Mouse (Mus musculus) intestine, embryonic 16.5 days (tissue): ENCODE results near the gene Tspan12. TPM values are rescaled to one million over a fixed set of nuclear protein-coding genes. Genes with fewer than 3 reads are reported as not detected.

Experiments used
- ATAC-seq: fragments of 200-750 bp; cut with Nextera tagmentation; 2 replicates; pipeline ENCODE4 v1.8.0; 2017; ENCODE audit warnings: moderate TSS enrichment, moderate library complexity
- H3K27ac ChIP-seq: fragments of 300-500 bp; sonication (generic); 2 replicates; pipeline ENCODE4 v1.5.1; 2014; ENCODE audit warnings: mild to moderate bottlenecking, low read length
- H3K27me3 ChIP-seq: fragments of 300-500 bp; sonication (generic); replicated peaks from 2 replicates; pipeline ENCODE4 v1.6.1; 2014; ENCODE audit warnings: low read length, control low read depth, mixed read lengths; ENCODE audit not compliant: control insufficient read depth, insufficient read depth
- H3K36me3 ChIP-seq: fragments of 300-500 bp; sonication (generic); 2 replicates; pipeline ENCODE4 v1.6.1; 2014; ENCODE audit warnings: low read length, control low read depth; ENCODE audit not compliant: control insufficient read depth, insufficient read depth
- H3K4me1 ChIP-seq: fragments of 300-500 bp; sonication (generic); 2 replicates; pipeline ENCODE4 v1.6.1; 2014; ENCODE audit warnings: low read length, control low read depth, mixed read lengths; ENCODE audit not compliant: control insufficient read depth, insufficient read depth
- H3K4me2 ChIP-seq: fragments of 300-500 bp; sonication (generic); 2 replicates; pipeline ENCODE4 v1.6.1; 2014; ENCODE audit warnings: low read depth, low read length, control low read depth
- H3K4me3 ChIP-seq: fragments of 300-500 bp; sonication (generic); 2 replicates; pipeline ENCODE4 v1.5.1; 2014; ENCODE audit warnings: mild to moderate bottlenecking, low read length
- H3K9ac ChIP-seq: fragments of 300-500 bp; sonication (generic); 2 replicates; pipeline ENCODE4 v1.6.1; 2014; ENCODE audit warnings: low read depth, low read length
- H3K9me3 ChIP-seq: fragments of 300-500 bp; sonication (generic); 2 replicates; pipeline ENCODE4 v1.6.1; 2016; ENCODE audit warnings: low read length, control low read depth; ENCODE audit not compliant: control insufficient read depth
- WGBS: fragments of 180-500 bp; shearing (Covaris S2); extraction: QIAGEN DNeasy Blood & Tissue Kit; methylation state at CpG from one replicate; pipeline ENCODE4 v1.1.7; 2014; 5-methylcytosine and 5-hydroxymethylcytosine counted together
- polyA plus RNA-seq: library from polyadenylated mRNA; unstranded; fragments of >200 nt; fragmentation: Nextera tagmentation; extraction: Ambion mirVana; gene quantifications from 2 replicates; pipeline ENCODE4 v1.2.1, GENCODE M21; 2015

Tspan12 gene
- polyA plus RNA-seq, 1 experiment from 2014 or later, result 63.8 TPM

DNA sequence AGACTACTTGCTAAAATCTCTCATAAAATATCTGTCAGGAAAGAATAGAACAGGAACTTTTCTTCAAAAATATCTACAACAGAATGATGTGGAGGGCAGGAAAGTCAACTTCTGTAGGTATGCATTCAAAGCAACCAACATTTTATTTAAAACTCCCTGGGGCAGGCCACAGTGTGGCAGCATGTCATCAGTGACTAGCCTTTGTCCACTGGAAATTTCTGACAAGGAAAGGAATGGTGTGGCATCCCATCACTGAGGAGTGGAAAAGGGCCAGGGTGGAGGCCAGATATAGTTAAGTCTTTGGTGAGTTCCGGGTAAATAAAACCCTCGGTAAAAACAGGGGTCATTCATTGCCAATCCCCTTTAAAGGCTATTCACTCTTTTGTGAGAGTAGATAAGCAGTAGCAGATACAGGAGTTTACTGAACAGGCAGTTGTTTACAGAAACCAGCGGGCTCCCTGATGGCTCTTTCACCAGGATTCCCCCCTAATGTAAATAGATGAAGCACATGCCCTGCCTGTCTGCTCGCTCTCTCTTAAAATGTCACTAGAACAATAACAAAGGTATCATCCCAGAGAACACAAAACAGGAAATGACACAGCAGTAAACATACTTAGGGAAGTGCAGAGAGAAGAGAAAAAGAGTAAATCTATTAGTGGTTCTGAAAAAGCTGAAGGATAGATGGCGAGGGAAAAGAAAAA lies 34.1 kb downstream of the Tspan12 start:
- Histone ChIP-seq H3K27ac (no peak overlapping the region), H3K4me3 (no peak overlapping the region), H3K36me3 (no peaks in the 10 kb centered on the region), H3K9ac (no peak overlapping the region), H3K9me3 (no peaks in the 10 kb centered on the region), H3K4me1 (peaks cover 13% of the 10 kb centered on the region), H3K27me3 (no peaks in the 10 kb centered on the region), H3K4me2 (no peak overlapping the region)
- WGBS, result 22% methylated on average over 5 of the region's 5 CpGs
- ATAC-seq, result 0 out of 2 replicates have a peak, but pooled peaks have one; percentile 41

GRCm38 (mm10) chr6:21806005-21806404 lies 46.3 kb downstream of the Tspan12 start:
- H3K9ac ChIP-seq, result no peak overlapping the region
- no peak overlapping the region for H3K27ac ChIP-seq
- 92% methylated on average over 7 of the region's 7 CpGs for WGBS
- ATAC-seq, result no peak
- H3K9me3 ChIP-seq, result no peaks in the 10 kb centered on the region
- H3K4me2 ChIP-seq, result no peak overlapping the region
- no peaks in the 10 kb centered on the region for H3K36me3 ChIP-seq
- H3K27me3 ChIP-seq, result no peaks in the 10 kb centered on the region
- H3K4me1 ChIP-seq, result 0 out of 2 replicates have a peak, but pooled peaks cover 2% of the 10 kb centered on the region
- H3K4me3 ChIP-seq, result no peak overlapping the region

- Histone ChIP-seq H3K9ac (no peak overlapping the region), H3K27ac (no peak overlapping the region), H3K36me3 (no peaks in the 10 kb centered on the region; the same call in 1 of the 2 replicates), H3K4me3 (no peak overlapping the region), H3K27me3 (no peaks in the 10 kb centered on the region), H3K9me3 (no peaks in the 10 kb centered on the region), H3K4me2 (no peak overlapping the region), H3K4me1 (0 out of 2 replicates have a peak, but pooled peaks cover 2% of the 10 kb centered on the region)
- ATAC-seq, result no peak
- WGBS, result 74% methylated on average over 7 of the region's 7 CpGs
These were observed 47.2 kb downstream of the Tspan12 start for GRCm38 (mm10) chr6:21805013-21805570.

- no peaks in the 10 kb centered on the region for H3K9me3 ChIP-seq
- H3K4me3 ChIP-seq, result no peak overlapping the region
- H3K9ac ChIP-seq, result no peak overlapping the region
- 0 out of 2 replicates have a peak, but pooled peaks cover 2% of the 10 kb centered on the region for H3K4me1 ChIP-seq
- H3K27ac ChIP-seq, result no peak overlapping the region
- H3K36me3 ChIP-seq, result no peaks in the 10 kb centered on the region; the same call in 1 of the 2 replicates
- ATAC-seq, result no peak
- 61% methylated on average over 10 of the region's 10 CpGs for WGBS
- H3K4me2 ChIP-seq, result no peak overlapping the region
- no peaks in the 10 kb centered on the region for H3K27me3 ChIP-seq
These were observed 48.6 kb downstream of the Tspan12 start for GRCm38 (mm10) chr6:21803483-21804340.

DNA sequence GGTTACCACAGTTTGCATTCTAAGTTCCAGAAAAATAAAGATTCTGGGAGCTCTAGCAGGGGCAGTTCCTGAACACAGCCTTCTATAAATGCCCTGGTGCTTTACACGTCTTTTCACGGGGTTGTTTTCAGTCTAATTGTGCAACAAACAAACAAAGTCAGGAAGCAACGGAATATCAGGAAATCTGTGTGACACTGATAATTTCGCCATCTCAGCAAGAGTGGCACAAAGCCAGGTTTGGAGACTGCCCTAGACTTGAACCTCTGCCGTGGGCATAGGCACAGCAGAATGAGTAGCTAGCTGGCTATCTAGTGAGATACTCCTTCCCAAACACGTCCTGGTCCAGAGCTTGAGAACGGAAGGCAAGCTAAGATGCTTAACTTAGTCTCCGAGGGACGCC lies 53.7 kb downstream of the Tspan12 start:
- Histone ChIP-seq H3K9ac (no peak overlapping the region), H3K9me3 (no peaks in the 10 kb centered on the region), H3K27ac (no peak overlapping the region), H3K4me2 (no peak overlapping the region), H3K4me1 (no peaks in the 10 kb centered on the region), H3K4me3 (no peak overlapping the region), H3K36me3 (no peaks in the 10 kb centered on the region; the same call in 1 of the 2 replicates), H3K27me3 (no peaks in the 10 kb centered on the region)
- no peak for ATAC-seq
- WGBS, result 83% methylated on average over 9 of the region's 9 CpGs

- Histone ChIP-seq H3K9ac (no peak overlapping the region), H3K4me3 (no peak overlapping the region), H3K9me3 (no peaks in the 10 kb centered on the region), H3K27ac (no peak overlapping the region), H3K27me3 (no peaks in the 10 kb centered on the region), H3K4me1 (no peaks in the 10 kb centered on the region), H3K36me3 (no peaks in the 10 kb centered on the region; the same call in 1 of the 2 replicates), H3K4me2 (no peak overlapping the region)
- 60% methylated on average over 4 of the region's 4 CpGs for WGBS
- no peak for ATAC-seq
These were observed 55.2 kb downstream of the Tspan12 start for GRCm38 (mm10) chr6:21797087-21797486.

DNA sequence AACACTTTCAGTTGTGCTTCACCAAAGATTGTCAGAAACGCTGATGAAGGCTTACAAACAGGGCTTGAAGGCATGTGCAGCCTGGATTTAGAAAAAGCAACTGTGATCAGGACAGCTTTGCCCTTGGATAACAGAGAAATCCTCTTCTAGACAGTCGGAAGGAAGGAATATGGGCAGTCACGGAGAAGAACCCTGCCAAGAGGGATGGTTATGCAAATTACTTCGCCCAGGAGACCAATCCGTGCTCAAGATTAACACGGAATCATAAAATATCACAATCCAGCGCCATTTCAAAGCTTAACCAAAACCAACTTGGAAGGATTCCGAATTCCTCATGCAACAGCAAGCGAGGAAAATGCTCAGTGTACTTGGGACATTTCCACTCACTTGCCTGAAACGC lies 55.9 kb downstream of the Tspan12 start:
- WGBS, result 87% methylated on average over 10 of the region's 10 CpGs
- H3K9me3 ChIP-seq, result no peaks in the 10 kb centered on the region
- H3K27ac ChIP-seq, result no peak overlapping the region
- no peak overlapping the region for H3K9ac ChIP-seq
- no peaks in the 10 kb centered on the region for H3K4me1 ChIP-seq
- H3K36me3 ChIP-seq, result no peaks in the 10 kb centered on the region; the same call in 1 of the 2 replicates
- no peak overlapping the region for H3K4me2 ChIP-seq
- no peak overlapping the region for H3K4me3 ChIP-seq
- ATAC-seq, result no peak
- H3K27me3 ChIP-seq, result no peaks in the 10 kb centered on the region

GRCm38 (mm10) chr6:21795410-21795809 lies 56.9 kb downstream of the Tspan12 start:
- H3K4me3 ChIP-seq, result no peak overlapping the region
- H3K9me3 ChIP-seq, result no peaks in the 10 kb centered on the region
- WGBS, result 69% methylated on average over 5 of the region's 5 CpGs
- no peaks in the 10 kb centered on the region for H3K36me3 ChIP-seq
- H3K4me2 ChIP-seq, result no peak overlapping the region
- H3K4me1 ChIP-seq, result peaks cover 2% of the 10 kb centered on the region; the same call in 1 of the 2 replicates
- no peak overlapping the region for H3K27ac ChIP-seq
- no peak overlapping the region for H3K9ac ChIP-seq
- H3K27me3 ChIP-seq, result no peaks in the 10 kb centered on the region
- no peak for ATAC-seq

- Histone ChIP-seq H3K9ac (no peak overlapping the region), H3K4me3 (no peak overlapping the region), H3K9me3 (no peaks in the 10 kb centered on the region), H3K27ac (no peak overlapping the region), H3K4me2 (no peak overlapping the region), H3K36me3 (no peaks in the 10 kb centered on the region), H3K4me1 (peaks cover 4% of the 10 kb centered on the region; the same call in 1 of the 2 replicates), H3K27me3 (no peaks in the 10 kb centered on the region)
- 5% methylated on average over 7 of the region's 7 CpGs for WGBS
- no peak; the same call in 1 of the 2 replicates for ATAC-seq
These were observed 57.3 kb downstream of the Tspan12 start for GRCm38 (mm10) chr6:21795072-21795407.
